Mouse (Mus musculus) mouse trophoblast stem cell (cell line): ENCODE data around the gene Foxk1.

Source experiments
- in situ Hi-C, 2 experiments: fragments of 300-500 bp; cut with MseI, MboI; formaldehyde crosslinking; loops; 2 replicates in 1 of 2; 3 replicates in 1 of 2; pipeline ENCODE4 v1.15.1; 2025

The Foxk1 gene

DNA sequence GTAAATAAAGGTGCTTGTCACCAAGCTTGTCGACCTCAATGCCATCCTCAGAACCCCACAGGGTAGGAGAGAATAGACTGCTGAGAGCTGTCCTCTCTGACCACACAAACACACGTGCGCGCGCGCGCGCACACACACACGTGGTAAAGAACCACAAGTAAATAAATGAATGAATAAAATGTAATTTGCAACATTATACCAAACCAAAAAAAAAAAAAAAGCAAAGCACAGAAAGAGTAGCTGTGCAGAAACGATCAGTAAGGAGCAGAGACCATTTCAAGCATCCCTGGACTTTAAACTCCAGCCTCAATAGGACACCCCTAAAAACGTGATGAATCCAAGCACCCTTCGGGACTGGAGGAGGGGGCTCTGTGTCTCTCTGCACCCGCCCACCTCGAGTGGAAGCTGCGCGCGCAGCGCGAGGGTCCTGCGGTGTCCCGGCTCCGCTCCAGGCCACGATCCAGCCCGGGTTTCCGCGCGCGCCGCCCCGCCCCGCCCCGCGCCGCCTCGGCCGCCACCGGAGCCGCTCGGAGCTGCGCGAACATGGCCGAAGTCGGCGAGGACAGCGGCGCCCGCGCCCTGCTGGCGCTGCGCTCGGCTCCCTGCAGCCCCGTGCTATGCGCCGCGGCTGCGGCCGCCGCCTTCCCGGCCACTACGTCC, at the start of gene Foxk1:
TSS of gene Foxk1 (plus strand) at position 517 of the 660 bp plus-strand sequence.
- in situ Hi-C loops = loop anchor here (5.0 kb wide), 2 partner anchors 34 to 41 kb away; no protein-coding TSS in a partner anchor

DNA sequence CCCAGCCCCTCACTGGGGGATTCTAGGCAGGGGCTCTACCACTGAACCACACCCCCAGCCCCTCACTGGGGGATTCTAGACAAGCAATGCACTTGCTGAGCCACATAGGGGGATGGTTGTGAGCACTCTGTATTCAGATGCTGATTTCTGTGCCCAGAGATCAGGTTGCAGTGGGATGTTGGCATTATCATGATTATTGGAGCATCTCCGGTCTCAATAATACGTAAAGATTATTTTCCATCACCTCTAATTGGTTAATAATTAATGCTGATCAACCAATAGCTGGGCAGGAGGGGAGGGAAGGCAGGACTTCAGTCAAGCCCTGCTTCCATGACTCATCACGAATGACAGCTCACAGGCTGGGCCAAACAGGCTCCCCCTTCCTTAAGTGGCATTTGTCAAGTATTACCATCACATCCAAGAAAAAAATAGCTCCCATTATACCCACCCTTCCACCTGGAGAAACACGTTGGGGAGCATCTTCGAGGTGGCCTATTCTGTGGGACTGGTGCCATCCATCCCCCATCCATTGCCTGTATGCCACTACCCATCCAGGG, 48.9 kb upstream of the Foxk1 start:
- in situ Hi-C loops = no loop called here

DNA sequence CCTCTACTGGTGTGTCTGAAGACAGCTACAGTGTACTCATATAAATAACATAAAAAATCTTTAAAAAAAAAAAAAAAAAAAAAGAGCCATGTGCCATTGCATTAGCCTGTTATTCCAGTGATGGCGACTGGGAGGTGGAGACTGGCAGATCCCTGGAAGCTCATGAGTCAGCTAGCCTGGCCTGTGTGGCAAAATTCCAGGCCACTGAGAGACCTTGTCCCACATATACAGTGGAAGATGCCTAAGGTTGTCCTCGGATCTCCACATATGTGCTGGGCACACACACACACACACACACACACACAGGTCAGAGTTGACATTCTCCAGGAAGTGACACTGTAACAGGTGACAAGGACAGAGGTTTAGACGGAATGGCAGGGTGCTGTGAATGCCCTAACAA, 46.2 kb upstream of the Foxk1 start:
- in situ Hi-C loops = no loop called here

DNA sequence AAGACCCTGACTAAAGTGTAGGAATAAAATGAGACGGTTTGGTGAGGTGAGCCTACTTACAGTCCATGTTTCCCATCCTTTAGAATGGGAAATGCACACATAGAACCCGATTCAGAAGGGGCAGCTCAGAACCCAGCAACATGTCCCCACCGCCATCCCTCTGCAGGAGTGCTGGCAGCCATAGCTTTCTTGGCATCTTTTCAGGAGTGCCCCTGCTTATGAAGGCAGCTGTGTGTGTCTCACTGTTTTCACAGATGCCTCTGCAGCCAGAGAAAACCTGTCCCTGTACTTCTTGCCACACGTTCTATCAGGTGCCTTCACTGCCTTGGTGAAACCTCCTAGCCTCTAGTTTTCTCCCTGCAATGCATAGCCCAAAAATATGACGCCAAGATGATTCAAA, 40.1 kb upstream of the Foxk1 start:
- in situ Hi-C loops = no loop called here

DNA sequence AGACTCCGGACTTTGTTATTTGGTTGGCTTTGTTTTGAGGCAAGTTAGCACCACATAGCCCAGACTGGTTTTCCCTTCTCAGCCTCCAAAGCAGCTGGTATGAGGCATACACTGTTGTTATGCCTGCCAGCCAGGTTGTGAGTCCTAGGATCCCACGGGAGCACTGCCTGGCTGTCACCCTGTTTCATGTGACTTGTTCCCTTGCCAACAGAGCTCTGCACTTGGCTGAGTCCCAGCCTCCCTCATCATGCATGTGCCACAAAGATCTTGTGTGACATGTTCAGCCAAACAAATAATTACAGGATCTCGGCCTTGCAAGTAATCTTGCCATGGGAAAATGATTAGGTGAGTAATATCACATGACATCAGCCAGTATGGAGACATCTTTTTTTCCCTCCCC, 38.4 kb upstream of the Foxk1 start:
- in situ Hi-C loops = no loop called here

DNA sequence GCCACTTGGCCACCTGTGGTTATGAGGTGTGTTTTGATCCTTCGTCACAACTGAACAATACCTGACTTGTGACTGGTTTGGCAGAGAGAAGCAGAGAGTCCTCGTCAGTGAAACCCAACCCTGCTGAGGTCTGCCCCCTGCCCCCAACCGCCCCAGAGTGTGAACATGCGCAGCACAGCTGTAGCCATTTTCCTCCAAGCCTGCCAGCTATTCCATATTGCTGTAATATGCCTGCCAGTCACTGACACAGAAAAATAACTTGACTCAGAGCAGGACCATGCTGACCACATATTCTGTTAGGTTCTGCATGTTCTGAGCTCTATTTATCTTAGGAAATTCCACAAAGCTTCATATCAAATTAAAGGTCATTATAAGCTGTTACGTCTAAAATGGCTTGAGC, 37.2 kb upstream of the Foxk1 start:
- in situ Hi-C loops = no loop called here

DNA sequence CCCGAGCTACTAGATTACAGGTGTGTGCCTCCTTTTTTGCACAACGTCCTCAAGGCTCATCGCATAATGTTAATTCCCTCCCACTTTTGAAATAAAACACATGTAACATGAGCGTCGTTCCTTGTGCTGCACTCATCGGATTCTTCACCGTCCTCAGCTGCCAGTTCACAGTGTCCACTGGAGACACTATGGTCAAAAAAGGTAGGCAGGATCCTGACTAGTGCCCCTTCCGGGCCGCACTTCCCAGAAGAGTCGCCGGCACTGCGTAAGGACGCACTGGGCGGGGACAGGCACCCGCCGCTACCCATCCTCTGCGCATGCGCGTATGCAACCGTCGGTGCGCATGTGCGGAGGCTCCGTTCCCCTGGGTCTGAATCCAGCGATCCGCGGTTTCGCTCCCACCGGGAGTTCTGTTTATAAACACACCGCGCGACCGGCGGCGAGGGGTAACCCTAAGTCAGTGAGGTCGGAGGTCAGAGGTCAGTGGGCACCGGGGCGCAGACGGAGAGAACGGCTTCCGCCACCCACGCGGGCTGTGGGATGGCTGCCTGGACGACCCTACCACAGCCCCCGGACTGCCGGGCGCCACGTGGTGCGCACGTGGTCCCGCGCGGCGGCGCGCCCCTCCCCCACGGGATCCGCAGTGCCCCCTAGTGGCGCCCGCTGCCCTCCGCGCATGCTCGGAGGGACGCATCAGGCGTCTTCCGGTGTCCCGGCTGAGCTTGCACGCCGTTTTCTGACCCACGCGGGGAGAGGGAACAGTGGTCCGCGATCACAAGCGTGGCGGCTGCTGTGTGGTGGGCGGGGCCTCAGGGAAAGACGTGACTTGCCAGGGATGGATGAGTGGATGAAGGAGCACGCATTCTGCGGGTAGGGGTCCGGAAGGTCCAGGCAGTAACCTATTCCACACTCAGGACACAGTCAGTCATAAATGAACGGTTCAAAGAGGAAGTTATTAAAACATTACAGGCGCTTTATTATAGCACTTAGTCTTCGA, 33.9 kb upstream of the Foxk1 start:
- in situ Hi-C loops = loop anchor here (5.0 kb wide), 1 partner anchor 35 kb away; the partner anchor contains the start of gene Foxk1 (in 2 of the 2)

DNA sequence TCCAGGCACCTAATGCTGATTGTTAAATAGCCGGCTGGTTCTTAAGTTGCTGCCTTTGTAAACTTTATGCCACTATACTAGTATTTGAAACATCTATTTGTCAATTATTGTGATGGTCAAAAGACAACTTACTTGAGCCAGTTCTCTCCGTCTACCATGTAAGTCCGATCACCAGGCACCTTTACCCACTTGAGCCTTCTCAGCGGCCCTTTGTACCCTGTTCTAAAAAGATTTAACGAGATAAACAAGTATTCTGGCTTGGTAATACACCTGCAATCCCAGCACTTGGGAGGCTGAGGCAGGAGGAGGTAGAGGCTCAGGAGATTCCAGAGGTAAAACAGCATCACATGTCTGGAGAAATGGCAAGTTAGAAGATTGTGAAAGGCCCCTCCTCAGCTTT, 33.2 kb upstream of the Foxk1 start:
- in situ Hi-C loops = loop anchor here (5.0 kb wide), 1 partner anchor 34 kb away; the partner anchor contains the start of gene Foxk1 (in 2 of the 2)

DNA sequence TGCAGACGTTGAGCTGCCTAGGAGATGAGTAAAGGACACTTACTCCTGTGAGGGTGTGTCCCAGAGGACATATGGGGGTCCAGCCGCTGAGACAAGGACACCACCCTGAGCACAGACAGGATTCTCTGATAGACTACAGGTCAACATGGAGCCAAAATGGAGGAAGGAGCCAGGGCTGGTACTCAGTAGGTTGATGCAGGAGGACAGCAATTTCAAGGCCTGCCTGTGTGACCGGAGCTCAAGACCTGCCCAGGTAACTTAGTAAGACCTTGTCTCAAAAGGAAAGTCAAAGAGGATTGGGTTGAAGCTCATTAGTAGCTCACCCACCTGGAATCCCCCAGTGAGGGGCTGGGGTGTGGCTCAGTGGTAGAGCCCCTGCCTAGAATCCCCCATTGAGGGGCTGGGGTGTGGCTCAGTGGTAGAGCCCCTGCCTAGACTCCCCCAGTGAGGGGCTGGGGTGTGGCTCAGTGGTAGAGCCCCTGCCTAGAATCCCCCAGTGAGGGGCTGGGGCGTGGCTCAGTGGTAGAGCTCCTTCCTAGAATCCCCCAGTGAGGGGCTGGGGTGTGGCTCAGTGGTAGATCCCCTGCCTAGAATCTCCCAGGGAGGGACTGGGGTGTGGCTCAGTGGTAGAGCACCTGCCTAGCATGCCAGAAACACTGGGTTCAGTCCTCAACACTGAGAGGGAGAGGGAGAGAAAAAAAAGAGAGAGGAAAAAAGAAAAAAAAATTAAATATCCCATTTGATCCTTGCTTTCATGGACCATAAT, 30.7 kb upstream of the Foxk1 start:
- in situ Hi-C loops = no loop called here

DNA sequence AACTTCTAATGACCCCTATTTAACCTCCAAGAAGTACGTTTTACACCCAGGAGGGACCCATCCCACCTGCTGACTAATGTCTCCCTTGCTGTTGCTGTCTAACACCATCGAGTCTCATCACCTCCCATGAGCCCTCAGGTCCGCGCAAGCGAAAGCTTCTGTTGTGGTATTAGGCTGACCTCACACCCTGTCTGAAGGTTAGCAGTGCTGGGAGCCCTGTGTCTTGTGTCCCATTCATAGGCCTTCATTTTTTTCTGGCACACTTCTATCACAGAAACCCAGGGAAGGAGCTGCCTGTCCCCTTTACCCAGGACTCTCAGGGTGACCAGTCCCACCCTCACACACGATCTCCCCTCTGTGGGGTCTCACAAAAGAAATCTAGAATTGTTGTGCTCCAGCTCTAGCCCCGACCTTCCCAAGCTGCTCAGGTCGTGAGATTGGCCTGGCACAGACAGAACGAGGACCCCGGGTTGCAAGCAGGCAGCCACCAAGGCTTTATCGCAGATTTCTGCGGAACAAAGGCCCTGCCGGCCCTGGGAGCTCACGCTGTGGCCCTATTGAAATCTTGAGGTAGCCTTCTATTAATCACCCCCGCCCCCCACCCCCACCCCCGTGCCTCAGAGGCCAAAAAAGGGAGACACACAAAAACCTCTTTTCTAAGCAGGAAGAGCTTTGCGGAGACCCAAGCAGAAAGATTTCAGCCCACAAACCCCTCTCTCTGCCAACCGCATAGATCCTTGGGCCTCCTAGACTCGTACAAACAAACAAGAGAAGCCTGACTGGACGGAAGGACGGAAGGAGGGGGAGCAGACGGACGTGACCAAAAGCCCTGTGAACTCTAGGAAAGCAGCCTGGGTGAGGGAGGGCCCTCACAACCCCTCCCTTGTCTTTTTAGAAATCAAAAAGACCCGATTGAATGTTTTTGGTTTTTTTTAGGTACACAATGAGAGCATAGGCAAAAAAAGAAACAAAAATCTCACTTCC, 29.8 kb upstream of the Foxk1 start:
- in situ Hi-C loops = no loop called here

DNA sequence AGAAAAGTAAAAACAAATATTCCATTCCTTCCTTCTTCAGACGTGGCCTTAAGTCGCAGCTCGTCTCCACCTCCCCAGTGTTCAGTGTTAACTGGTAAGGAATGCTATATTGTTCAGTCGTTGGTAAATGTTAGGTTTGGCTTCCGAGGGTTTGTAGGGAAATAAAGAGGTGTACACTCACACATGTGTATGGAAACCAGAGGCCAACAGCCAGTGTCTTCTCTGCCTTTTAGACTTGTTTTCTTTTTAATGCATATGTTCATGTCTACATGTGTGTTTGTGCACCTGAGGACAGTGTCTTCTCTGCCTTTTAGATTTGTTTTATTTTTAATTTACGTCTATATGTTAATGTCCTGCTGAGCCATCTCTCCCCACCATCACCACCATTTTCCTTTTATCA, 29.1 kb upstream of the Foxk1 start:
- in situ Hi-C loops = no loop called here

DNA sequence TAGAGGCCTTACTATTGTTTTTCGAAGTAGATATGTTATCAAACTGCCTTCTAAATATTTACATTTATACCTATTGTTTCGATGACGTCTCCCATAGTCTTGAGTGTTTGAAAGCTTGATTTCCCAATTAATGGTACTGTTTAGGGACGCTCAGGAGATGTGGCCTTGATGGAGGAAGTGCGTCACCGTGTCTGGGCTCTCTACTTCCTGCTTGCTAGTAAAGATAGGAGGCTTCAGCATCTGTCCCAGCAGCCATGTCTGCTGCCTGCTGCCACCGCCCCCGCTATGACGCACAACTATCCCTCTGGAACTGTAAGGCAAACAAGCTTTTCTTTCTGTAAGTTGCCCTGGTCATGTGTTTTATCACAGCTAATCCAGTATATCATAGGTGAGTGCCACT, 27.0 kb upstream of the Foxk1 start:
- in situ Hi-C loops = no loop called here

DNA sequence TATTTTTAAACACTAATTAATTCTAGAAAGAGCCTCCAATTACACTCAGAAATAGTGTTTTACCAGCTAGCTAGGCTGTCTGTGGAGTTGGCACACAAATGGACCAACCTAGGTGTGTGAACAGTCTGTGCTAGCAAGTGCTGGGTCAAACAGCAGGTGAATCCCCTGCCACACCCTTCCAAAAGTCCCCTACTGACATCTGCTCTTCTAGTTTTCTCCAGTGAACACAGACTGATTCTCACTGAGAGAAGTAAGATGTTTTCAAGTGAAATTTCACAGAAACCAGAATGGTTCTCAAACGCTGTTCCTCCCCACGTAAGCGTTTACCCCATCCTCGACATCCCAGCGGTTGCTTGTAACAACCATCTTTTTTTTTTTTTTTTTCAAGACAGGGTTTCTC, 25.7 kb upstream of the Foxk1 start:
- in situ Hi-C loops = no loop called here

DNA sequence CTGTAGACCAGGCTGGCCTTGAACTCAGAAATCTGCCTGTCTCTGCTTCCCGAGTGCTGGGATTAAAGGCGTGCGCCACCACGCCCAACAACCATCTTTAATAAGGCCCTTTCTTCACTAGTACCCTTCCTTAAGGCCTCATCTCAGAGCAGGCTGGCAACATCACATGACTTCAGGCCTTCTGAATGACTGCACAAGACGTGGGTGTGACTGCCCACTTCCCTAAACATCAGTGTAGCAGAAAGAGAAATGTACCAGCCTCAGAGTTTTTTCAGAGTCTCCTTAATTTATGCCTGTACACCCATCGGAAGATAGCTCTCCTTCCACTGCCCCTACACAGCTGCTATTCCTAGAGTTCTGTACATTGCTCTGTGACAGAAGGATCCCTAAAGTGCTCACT, 25.2 kb upstream of the Foxk1 start:
- in situ Hi-C loops = no loop called here

DNA sequence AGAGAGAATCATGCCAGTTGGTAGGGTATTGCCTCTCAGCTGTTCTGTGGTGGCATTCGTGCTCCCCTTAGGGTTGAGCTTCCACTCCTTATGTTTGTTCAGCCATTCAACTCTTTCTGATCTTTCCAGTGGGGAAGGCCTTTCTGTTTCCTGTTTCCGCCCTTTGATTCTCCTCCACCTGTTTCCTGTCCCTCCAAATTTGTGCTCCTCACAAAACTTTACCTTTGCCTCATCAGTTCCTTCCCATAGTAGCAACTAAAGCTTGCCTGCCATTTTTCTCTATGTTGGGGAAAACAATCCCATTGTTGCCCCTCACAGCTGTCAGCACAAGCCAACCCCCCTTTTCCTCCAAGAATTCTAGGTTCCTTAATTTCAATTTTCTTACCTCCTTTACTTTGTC, 23.2 kb upstream of the Foxk1 start:
- in situ Hi-C loops = no loop called here

DNA sequence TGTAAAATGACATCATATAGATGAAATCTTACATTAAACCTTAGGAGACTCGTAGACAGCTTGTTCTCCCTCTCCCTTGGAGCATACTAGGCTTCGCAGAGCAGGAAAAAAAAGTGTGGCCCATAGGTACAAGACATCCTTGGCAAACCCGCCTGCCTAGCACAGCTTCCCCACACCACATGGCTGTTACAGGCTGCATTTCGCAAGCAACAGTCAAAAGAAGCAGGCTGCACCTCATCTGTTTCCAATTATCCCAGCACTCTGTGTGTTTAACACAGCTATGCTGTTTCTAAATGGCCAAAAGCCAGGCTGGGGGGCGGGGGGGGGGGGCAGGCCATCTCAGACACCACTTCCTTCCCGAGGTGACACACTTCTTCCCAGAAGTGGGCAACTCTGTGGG, 20.8 kb upstream of the Foxk1 start:
- in situ Hi-C loops = no loop called here

DNA sequence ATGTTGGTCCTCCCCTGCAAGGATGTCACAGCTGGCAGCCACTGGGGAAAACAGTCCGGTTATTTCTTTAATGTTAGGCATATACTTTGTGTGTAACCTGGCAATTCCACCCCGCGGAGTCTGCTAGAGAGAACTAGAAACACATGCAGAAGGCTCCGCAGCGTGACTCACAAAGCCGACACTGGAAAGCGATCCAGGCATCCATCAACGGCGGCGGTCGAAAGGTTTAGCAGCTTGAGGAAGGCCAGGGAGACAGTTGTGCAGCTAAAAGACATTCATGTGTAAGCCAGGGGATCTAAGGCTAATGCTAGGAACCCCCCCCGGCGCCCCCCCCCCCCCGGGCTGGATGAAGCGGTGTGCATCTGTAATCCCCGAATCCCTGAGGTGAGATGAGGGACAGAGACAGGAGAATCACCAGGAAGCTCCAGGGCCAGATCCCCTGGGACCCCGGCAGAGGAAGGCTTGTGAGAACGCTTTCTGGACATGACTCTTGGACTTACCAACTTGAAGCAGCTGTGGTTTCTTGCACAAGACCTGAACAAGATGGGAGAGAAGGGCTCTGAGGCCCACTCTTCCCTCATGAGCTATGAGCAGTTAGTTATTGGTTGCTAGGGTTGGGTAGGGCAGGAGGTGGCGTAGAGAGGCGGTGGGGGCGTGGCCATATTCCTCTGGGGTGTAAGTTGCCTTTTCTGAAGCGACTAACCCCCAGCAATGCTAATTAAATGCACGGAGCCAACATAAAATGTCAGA, 16.2 kb upstream of the Foxk1 start:
- in situ Hi-C loops = no loop called here

DNA sequence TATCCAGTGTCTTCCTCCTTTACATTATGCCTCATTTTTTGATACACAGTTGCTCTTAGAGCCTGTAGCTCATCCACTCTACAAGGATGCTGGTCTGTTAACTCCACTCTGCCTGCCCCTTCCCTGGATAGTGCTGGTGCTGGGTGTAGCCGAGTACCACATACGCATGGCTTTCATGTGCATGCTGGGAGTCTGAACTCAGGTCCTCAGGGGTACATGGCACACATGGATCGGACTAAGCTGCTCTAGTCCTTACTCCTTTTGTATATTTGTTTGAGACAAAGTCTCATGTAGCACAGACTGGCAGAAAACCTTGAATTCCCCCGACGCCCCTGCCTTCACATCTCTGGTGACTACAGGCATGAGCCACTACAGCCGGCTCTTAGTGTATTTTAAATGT, 15.0 kb upstream of the Foxk1 start:
- in situ Hi-C loops = no loop called here

DNA sequence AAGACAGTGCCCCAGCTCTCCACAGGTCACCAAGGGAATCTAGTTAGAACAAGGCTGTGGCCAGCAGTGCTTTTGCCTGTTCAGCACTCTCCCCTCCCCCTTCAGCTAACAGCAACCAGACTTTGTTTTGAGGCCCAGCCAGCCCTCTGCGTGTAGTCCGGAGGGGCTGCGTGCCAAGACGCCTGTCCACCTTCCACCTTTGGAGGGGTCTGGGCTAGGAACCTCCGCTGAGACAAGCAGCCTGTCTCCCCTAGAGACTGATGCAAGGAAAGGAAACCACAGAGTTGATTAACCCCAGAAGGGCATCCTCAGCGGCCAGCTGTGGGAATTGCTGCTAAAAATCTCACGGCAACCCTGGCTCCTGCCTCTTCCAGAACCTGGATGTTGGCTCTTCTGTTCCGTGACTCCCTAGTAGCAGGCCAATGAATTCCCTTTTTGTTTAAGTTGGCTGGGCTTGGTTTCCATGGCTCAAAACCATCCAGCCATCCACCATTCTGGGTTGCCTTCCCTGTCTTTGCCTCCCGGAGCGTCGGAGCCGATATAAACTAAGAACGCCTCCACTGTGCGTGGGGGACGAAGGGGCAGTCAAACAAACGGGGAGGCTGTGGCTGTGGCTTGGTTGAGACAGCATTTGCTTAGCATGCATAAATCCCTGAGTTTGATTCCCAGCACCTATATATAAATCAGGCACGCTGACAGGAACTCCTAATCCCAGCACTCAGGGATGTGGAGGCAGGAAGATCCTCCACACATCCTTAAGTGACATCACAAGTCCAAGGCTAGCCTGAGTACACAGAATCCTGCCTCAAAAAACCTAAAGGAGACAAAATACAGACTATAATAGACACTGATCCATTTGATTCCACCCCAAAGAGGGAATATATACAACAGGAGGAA, 14.3 kb upstream of the Foxk1 start:
- in situ Hi-C loops = no loop called here
